Mouse (Mus musculus): ENCODE measurements at regions not wholly inside any gene's neighbourhood (a gene's known extent, or its start where the extent isn't known, plus 50 kb on each side); places are given as distances from the start of the nearest gene placed in this dataset.

DNA sequence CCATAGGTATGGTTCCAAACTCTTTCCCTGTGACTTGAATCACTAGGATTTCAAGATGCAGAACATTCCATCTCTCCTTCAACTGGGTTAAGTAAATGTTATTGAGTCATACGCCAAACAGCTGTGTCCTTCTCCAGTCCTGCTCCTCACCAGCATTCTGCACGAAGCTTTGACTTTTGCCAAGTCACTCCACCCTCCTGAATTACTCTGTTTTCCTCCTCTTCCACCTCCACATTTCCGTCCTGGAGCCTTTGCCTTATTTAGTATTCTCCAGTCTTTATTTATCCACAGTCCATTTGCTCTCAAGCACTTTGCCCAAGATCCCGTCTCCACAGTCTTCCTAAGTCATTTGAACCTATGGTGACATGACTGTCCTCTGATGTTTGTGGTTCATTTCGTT, 193.1 kb upstream of the Arhgap20 start:
- no peaks in the 10 kb centered on the region for H3K36me3 ChIP-seq (replicated peaks in 1 of 2; ENCODE audit: control insufficient read depth in 1 of 2, insufficient read depth in 1 of 2, low read length in 1 of 2)
- DNase-seq (ENCODE audit: extremely low read depth): no peak
- H3K27me3 ChIP-seq (replicated peaks): no peaks in the 10 kb centered on the region
- H3K4me2 ChIP-seq (ENCODE audit: insufficient read depth, low read depth, poor library complexity, severe bottlenecking): no peak overlapping the region
- dilution Hi-C loops (cut with MboI; ENCODE audit: extremely low pct_ligation_motif_present, extremely low pct_unique_long_range_greater_than_20kb, low sequenced_read_pairs): no loop called here
- no peaks in the 10 kb centered on the region for H3K79me2 ChIP-seq (replicated peaks; ENCODE audit: control insufficient read depth, extremely low read depth, insufficient read depth, poor library complexity, severe bottlenecking)
- in situ Hi-C loops (cut with MboI; ENCODE audit: low pct_ligation_motif_present, low pct_unique_long_range_greater_than_20kb, low sequenced_read_pairs): no loop called here
- H3K9me3 ChIP-seq (replicated peaks; ENCODE audit: low read length): no peaks in the 10 kb centered on the region
- H3K9ac ChIP-seq (ENCODE audit: insufficient read depth, low read depth): no peak overlapping the region
- TF ChIP-seq CTCF (conservative IDR thresholded peaks at IDR 0.05 in 1 of 2, IDR thresholded peaks at IDR 0.05 in 1 of 2; ENCODE audit: low read depth in 2 of 2, low read length in 2 of 2) (no peak), POLR2A (IDR thresholded peaks at IDR 0.05; ENCODE audit: low read depth, low read length) (no peak), TCF12 (IDR thresholded peaks at IDR 0.05; ENCODE audit: low read depth, low read length) (no peak), MEF2A (IDR thresholded peaks at IDR 0.05; ENCODE audit: borderline replicate concordance, low read depth, low read length) (no peak), NELFE (IDR thresholded peaks at IDR 0.05; ENCODE audit: low read depth, low read length) (no peak)
- no peak overlapping the region for H3K27ac ChIP-seq (ENCODE audit: insufficient read depth, low read depth)
- H3K4me3 ChIP-seq (replicated peaks in 1 of 3; ENCODE audit: low read depth in 2 of 3, low read length in 2 of 3, poor library complexity in 1 of 3): no peak overlapping the region
- no peaks in the 10 kb centered on the region for H3K4me1 ChIP-seq (ENCODE audit: control insufficient read depth in 1 of 2, insufficient read depth in 2 of 2)

DNA sequence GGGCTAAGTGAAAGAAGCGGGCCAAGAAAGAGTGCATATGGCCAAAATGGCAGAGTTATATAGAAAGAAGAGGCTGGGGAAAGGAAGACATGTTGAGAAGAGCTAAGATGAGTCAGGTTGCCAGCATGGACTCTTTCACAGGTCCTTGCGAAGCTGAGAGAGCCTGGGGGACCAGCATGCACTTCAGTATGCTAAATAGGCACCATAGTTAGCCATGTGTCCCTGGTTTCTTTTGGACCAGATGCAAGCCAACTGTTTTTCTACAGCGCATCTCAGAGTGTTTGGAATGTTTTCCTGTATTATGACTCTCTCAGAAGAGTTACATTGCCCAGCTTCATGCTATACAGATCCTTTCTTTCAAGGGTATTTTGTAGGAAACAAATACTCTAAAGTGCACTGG, 183.5 kb upstream of the Arhgap20 start:
- no peaks in the 10 kb centered on the region for H3K79me2 ChIP-seq (replicated peaks; ENCODE audit: control insufficient read depth, extremely low read depth, insufficient read depth, poor library complexity, severe bottlenecking)
- in situ Hi-C loops (cut with MboI; ENCODE audit: low pct_ligation_motif_present, low pct_unique_long_range_greater_than_20kb, low sequenced_read_pairs): no loop called here
- no peak overlapping the region for H3K9ac ChIP-seq (ENCODE audit: insufficient read depth, low read depth)
- TF ChIP-seq ZMIZ1 (IDR thresholded peaks at IDR 0.05; ENCODE audit: low read depth, low read length): no peak
- TF ChIP-seq CHD1 (IDR thresholded peaks at IDR 0.05; ENCODE audit: low read depth, low read length): no peak
- no peak for TF ChIP-seq JUND (conservative IDR thresholded peaks at IDR 0.05; ENCODE audit: low read depth, low read length)
- TF ChIP-seq MXI1 (IDR thresholded peaks at IDR 0.05; ENCODE audit: low read depth, low read length): no peak
- TF ChIP-seq ZNF384 (IDR thresholded peaks at IDR 0.05; ENCODE audit: low read depth, low read length): no peak
- TF ChIP-seq ZKSCAN1 (IDR thresholded peaks at IDR 0.05; ENCODE audit: borderline replicate concordance, low read depth, low read length): no peak
- no peaks in the 10 kb centered on the region for H3K36me3 ChIP-seq (replicated peaks in 1 of 2; ENCODE audit: control insufficient read depth in 1 of 2, insufficient read depth in 1 of 2, low read length in 1 of 2)
- dilution Hi-C loops (cut with MboI; ENCODE audit: extremely low pct_ligation_motif_present, extremely low pct_unique_long_range_greater_than_20kb, low sequenced_read_pairs): no loop called here
- H3K27ac ChIP-seq (ENCODE audit: insufficient read depth, low read depth): no peak overlapping the region
- H3K9me3 ChIP-seq (replicated peaks; ENCODE audit: low read length): no peaks in the 10 kb centered on the region
- DNase-seq (ENCODE audit: extremely low read depth): no peak
- no peaks in the 10 kb centered on the region for H3K27me3 ChIP-seq (replicated peaks)
- H3K4me1 ChIP-seq (ENCODE audit: control insufficient read depth in 1 of 2, insufficient read depth in 2 of 2): no peaks in the 10 kb centered on the region
- H3K4me3 ChIP-seq (replicated peaks in 1 of 3; ENCODE audit: low read depth in 2 of 3, low read length in 2 of 3, poor library complexity in 1 of 3): no peak overlapping the region
- no peak overlapping the region for H3K4me2 ChIP-seq (ENCODE audit: insufficient read depth, low read depth, poor library complexity, severe bottlenecking)

DNA sequence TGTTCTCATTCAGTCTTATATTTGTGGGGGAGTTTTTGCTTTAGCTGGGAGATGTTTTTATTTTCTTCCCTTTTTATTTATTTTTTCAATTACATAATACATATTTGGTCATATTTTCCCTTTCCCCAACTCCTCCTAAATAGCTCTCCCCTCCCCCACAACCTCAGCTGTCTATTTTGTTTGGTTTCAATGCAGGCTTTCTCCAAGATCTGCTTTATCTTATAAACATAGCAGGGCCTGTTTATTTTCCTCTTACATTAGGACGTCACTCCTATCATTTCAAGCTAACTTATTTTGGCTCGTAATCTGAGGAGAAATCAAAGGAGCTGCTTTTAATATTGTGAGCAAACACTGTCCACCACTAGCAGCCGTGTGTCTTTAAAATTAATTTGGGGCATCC, 171.4 kb upstream of the Arhgap20 start:
- H3K9ac ChIP-seq (ENCODE audit: insufficient read depth, low read depth): no peak overlapping the region
- H3K79me2 ChIP-seq (replicated peaks; ENCODE audit: control insufficient read depth, extremely low read depth, insufficient read depth, poor library complexity, severe bottlenecking): no peaks in the 10 kb centered on the region
- no peak for DNase-seq (ENCODE audit: extremely low read depth)
- H3K27ac ChIP-seq (ENCODE audit: insufficient read depth, low read depth): no peak overlapping the region
- H3K4me3 ChIP-seq (replicated peaks in 1 of 3; ENCODE audit: low read depth in 2 of 3, low read length in 2 of 3, poor library complexity in 1 of 3): no peak overlapping the region
- dilution Hi-C loops (cut with MboI; ENCODE audit: extremely low pct_ligation_motif_present, extremely low pct_unique_long_range_greater_than_20kb, low sequenced_read_pairs) (no loop called here), in situ Hi-C loops (cut with MboI; ENCODE audit: low pct_ligation_motif_present, low pct_unique_long_range_greater_than_20kb, low sequenced_read_pairs) (no loop called here)
- no peak for TF ChIP-seq ZC3H11A (IDR thresholded peaks at IDR 0.05; ENCODE audit: low read depth, low read length)
- no peaks in the 10 kb centered on the region for H3K4me1 ChIP-seq (ENCODE audit: control insufficient read depth in 1 of 2, insufficient read depth in 2 of 2)
- H3K27me3 ChIP-seq (replicated peaks): no peaks in the 10 kb centered on the region
- no peaks in the 10 kb centered on the region for H3K9me3 ChIP-seq (replicated peaks; ENCODE audit: low read length)
- no peak overlapping the region for H3K4me2 ChIP-seq (ENCODE audit: insufficient read depth, low read depth, poor library complexity, severe bottlenecking)
- no peaks in the 10 kb centered on the region for H3K36me3 ChIP-seq (replicated peaks in 1 of 2; ENCODE audit: control insufficient read depth in 1 of 2, insufficient read depth in 1 of 2, low read length in 1 of 2)
